Mouse (Mus musculus): Measurements from ENCODE around the gene Rundc3a. TPM values are rescaled to one million over a fixed set of nuclear protein-coding genes. Genes with fewer than 3 reads are reported as not detected.

Rundc3a gene
- polyA plus RNA-seq, 1 experiment = 4.0 TPM

- peaks cover 10% of the 10 kb centered on the region for H3K4me1 ChIP-seq (ENCODE audit: control insufficient read depth, insufficient read depth, insufficient read length)
- TF ChIP-seq POLR2A (IDR thresholded peaks at IDR 0.05; ENCODE audit: low read depth, low read length) = no peak
- no peak for TF ChIP-seq CTCF (IDR thresholded peaks at IDR 0.05; ENCODE audit: extremely low read depth, insufficient read depth, insufficient read length, insufficient replicate concordance)
- H3K27ac ChIP-seq (ENCODE audit: insufficient read depth, low read length) = no peak overlapping the region
- WGBS = 87% methylated on average over 20 of the region's 20 CpGs
- peaks cover 15% of the 10 kb centered on the region for H3K27me3 ChIP-seq (ENCODE audit: control insufficient read depth, insufficient read depth, low read length)
- DNase-seq (ENCODE audit: low read depth in 1 of 2, low spot score in 2 of 2) = no peak
- peaks cover 4% of the 10 kb centered on the region for H3K36me3 ChIP-seq (ENCODE audit: control insufficient read depth, insufficient read depth, low read length)
- H3K4me3 ChIP-seq (ENCODE audit: extremely low read depth, insufficient read depth, insufficient read length) = no peak overlapping the region
Measured at GRCm38 (mm10) chr11:102398007-102398825, 5.0 kb downstream of the Rundc3a start.

GRCm38 (mm10) chr11:102399107-102399506, 5.9 kb downstream of the Rundc3a start:
- TF ChIP-seq CTCF (IDR thresholded peaks at IDR 0.05; ENCODE audit: extremely low read depth, insufficient read depth, insufficient read length, insufficient replicate concordance) (no peak), POLR2A (IDR thresholded peaks at IDR 0.05; ENCODE audit: low read depth, low read length) (no peak)
- Histone ChIP-seq H3K27ac (ENCODE audit: insufficient read depth, low read length) (no peak overlapping the region), H3K4me1 (ENCODE audit: control insufficient read depth, insufficient read depth, insufficient read length) (peaks cover 2% of the 10 kb centered on the region; the same call in 1 of the 2 replicates), H3K4me3 (ENCODE audit: extremely low read depth, insufficient read depth, insufficient read length) (no peak overlapping the region), H3K27me3 (ENCODE audit: control insufficient read depth, insufficient read depth, low read length) (peaks cover 10% of the 10 kb centered on the region), H3K36me3 (ENCODE audit: control insufficient read depth, insufficient read depth, low read length) (peaks cover 7% of the 10 kb centered on the region)
- WGBS = 28% methylated on average over 15 of the region's 15 CpGs
- DNase-seq (ENCODE audit: low read depth in 1 of 2, low spot score in 2 of 2) = no peak

GRCm38 (mm10) chr11:102399610-102400072, 6.4 kb downstream of the Rundc3a start:
- Histone ChIP-seq H3K36me3 (ENCODE audit: control insufficient read depth, insufficient read depth, low read length) (peaks cover 7% of the 10 kb centered on the region), H3K4me3 (ENCODE audit: extremely low read depth, insufficient read depth, insufficient read length) (no peak overlapping the region), H3K27me3 (ENCODE audit: control insufficient read depth, insufficient read depth, low read length) (peaks cover 10% of the 10 kb centered on the region), H3K4me1 (ENCODE audit: control insufficient read depth, insufficient read depth, insufficient read length) (no peaks in the 10 kb centered on the region), H3K27ac (ENCODE audit: insufficient read depth, low read length) (no peak overlapping the region)
- TF ChIP-seq POLR2A (IDR thresholded peaks at IDR 0.05; ENCODE audit: low read depth, low read length) (no peak), CTCF (IDR thresholded peaks at IDR 0.05; ENCODE audit: extremely low read depth, insufficient read depth, insufficient read length, insufficient replicate concordance) (no peak)
- WGBS = 9% methylated on average over 34 of the region's 34 CpGs
- DNase-seq (ENCODE audit: low read depth in 1 of 2, low spot score in 2 of 2) = no peak

GRCm38 (mm10) chr11:102400513-102401084, 7.4 kb downstream of the Rundc3a start:
- H3K27me3 ChIP-seq (ENCODE audit: control insufficient read depth, insufficient read depth, low read length) = peaks cover 10% of the 10 kb centered on the region
- no peak for TF ChIP-seq POLR2A (IDR thresholded peaks at IDR 0.05; ENCODE audit: low read depth, low read length)
- no peak for TF ChIP-seq CTCF (IDR thresholded peaks at IDR 0.05; ENCODE audit: extremely low read depth, insufficient read depth, insufficient read length, insufficient replicate concordance)
- no peak overlapping the region for H3K4me3 ChIP-seq (ENCODE audit: extremely low read depth, insufficient read depth, insufficient read length)
- 42% methylated on average over 12 of the region's 12 CpGs for WGBS
- DNase-seq (ENCODE audit: low read depth in 1 of 2, low spot score in 2 of 2) = no peak
- H3K4me1 ChIP-seq (ENCODE audit: control insufficient read depth, insufficient read depth, insufficient read length) = no peaks in the 10 kb centered on the region
- peaks cover 7% of the 10 kb centered on the region for H3K36me3 ChIP-seq (ENCODE audit: control insufficient read depth, insufficient read depth, low read length)
- no peak overlapping the region for H3K27ac ChIP-seq (ENCODE audit: insufficient read depth, low read length)

GRCm38 (mm10) chr11:102401898-102402500, 8.8 kb downstream of the Rundc3a start:
- WGBS = 68% methylated on average over 12 of the region's 12 CpGs

GRCm38 (mm10) chr11:102403657-102404056, 10.5 kb downstream of the Rundc3a start:
- H3K4me1 ChIP-seq (ENCODE audit: control insufficient read depth, insufficient read depth, insufficient read length) = no peaks in the 10 kb centered on the region
- peaks cover 9% of the 10 kb centered on the region for H3K27me3 ChIP-seq (ENCODE audit: control insufficient read depth, insufficient read depth, low read length)
- 96% methylated on average over 11 of the region's 11 CpGs for WGBS
- H3K4me3 ChIP-seq (ENCODE audit: extremely low read depth, insufficient read depth, insufficient read length) = no peak overlapping the region
- H3K36me3 ChIP-seq (ENCODE audit: control insufficient read depth, insufficient read depth, low read length) = peaks cover 7% of the 10 kb centered on the region
- TF ChIP-seq POLR2A (IDR thresholded peaks at IDR 0.05; ENCODE audit: low read depth, low read length) = no peak
- no peak for TF ChIP-seq CTCF (IDR thresholded peaks at IDR 0.05; ENCODE audit: extremely low read depth, insufficient read depth, insufficient read length, insufficient replicate concordance)
- DNase-seq (ENCODE audit: low read depth in 1 of 2, low spot score in 2 of 2) = no peak
- H3K27ac ChIP-seq (ENCODE audit: insufficient read depth, low read length) = no peak overlapping the region

More at GRCm38 (mm10) chr11:102401898-102402500, 8.8 kb downstream of the Rundc3a start:
- Histone ChIP-seq H3K4me3 (ENCODE audit: extremely low read depth, insufficient read depth, insufficient read length) (no peak overlapping the region), H3K36me3 (ENCODE audit: control insufficient read depth, insufficient read depth, low read length) (peaks cover 7% of the 10 kb centered on the region), H3K27ac (ENCODE audit: insufficient read depth, low read length) (no peak overlapping the region), H3K27me3 (ENCODE audit: control insufficient read depth, insufficient read depth, low read length) (peaks cover 10% of the 10 kb centered on the region), H3K4me1 (ENCODE audit: control insufficient read depth, insufficient read depth, insufficient read length) (no peaks in the 10 kb centered on the region)
- TF ChIP-seq CTCF (IDR thresholded peaks at IDR 0.05; ENCODE audit: extremely low read depth, insufficient read depth, insufficient read length, insufficient replicate concordance) (no peak), POLR2A (IDR thresholded peaks at IDR 0.05; ENCODE audit: low read depth, low read length) (no peak)
- DNase-seq (ENCODE audit: low read depth in 1 of 2, low spot score in 2 of 2) = no peak
